Mouse (Mus musculus) right cerebral cortex, postnatal 36 days (tissue): ENCODE data around the gene Tceal8.
A peak's percentile ranks its signal among the peaks of the same experiment; 100 is the strongest.
"Not testable (repeated sequence)": the region's sequence is repeated elsewhere in the genome, so short reads cannot be mapped to it uniquely, and the experiment has no call there.

Experiments
- DNase-seq, 2 experiments: peaks; one replicate each; pipeline ENCODE4 v3.0.0; 2022; ENCODE audit warnings: low spot score in 2 of 2, mixed read lengths in 1 of 2

Gene Tceal8

DNA sequence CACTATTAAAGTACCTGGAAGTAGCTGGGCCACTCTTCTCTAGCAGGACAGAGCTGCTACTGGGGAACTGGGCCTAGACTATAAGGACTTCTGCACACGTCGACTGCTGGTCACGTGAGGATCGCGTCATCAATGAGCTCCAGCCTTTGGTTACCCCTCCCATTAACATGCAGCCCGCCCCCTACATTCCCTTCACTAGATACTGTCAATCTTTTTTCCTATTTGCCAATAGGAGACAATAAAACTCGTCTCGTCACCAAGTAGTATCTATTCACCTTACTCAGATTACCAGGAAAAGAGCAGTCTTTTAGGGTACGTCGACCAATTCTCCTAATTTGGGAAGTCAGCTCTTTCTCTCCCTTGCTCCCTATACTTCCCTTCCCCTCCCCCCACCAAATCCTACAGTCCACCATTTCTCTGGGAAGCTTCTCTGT lies at the start of gene Tceal8:
Tceal8 (minus strand) TSS at position 225 of the 434 bp plus-strand sequence.
- DNase-seq, result peak; percentile 68 to 81

DNA sequence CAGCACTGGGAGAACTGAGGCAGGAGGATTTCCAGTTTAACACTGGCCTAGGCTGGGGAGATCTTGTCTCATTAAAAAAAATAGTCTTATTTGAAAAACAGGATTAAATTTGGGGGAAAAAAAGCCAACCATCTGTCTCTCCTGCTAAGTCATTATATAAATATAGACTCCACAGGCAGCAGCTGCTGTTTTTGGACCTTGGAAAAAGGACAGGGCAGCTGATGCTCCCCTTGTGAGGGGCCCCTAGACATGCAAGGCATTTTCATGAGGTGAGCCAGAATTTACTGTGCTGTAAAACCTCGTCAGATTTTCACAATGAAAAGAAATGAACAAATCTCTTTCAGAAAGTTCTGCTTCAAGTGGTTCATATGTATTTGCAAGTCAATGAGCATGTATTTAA lies 44.2 kb upstream of the Tceal8 start:
- no peak for DNase-seq

DNA sequence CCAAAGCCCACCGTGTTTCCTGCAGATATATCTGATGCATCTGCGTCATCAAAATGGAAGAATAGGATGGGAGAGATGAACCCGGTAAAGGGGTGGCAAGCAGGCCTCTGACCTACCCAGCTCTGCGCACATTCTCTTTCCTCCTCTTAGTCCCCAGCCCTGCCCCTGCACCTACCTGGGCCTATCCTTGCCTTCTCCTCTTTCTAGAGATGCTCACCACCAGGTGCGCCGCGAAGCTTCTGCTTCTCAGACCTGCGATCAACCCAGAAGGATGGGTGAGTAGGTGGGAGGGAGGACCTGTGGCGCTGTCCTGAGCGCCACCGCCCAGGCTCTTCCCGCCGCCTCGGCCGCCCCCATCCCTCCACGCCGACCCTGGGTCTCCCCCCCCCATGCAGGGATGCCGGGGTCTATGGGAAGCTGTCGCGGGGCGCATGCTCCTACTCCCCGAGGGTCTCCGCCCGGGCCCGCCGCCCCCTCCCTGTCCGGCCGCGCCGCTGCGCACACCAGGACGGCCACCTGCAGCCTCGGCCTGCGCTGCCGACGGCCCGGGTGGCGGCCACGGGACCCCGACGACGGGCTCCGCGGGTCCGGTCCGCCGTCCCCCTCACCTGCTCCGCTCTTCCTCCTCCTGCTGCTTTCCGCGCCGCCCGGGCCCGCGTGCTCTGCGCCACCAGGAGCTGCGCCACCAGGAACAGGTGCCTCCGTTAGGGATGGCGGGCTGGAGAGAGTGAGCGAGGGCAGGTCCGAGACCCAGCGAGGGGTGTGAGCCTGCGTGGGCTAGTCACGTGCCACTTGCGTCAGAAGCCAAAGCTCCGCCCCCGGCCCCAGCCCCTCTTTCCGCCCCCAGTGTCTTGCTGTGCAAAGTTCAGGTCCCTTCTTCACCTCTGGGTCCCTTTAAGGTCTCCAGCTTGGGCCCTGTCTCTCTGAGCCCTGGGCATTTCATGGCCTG lies 42.9 kb upstream of the Tceal8 start, which contains the start of the genes Tceal7 and Bex1:
Tceal7 (plus strand) TSS at position 51 of the 949 bp plus-strand sequence.
Bex1 (minus strand) TSS at position 785 of the 949 bp plus-strand sequence.
- not testable (repeated sequence) for DNase-seq

DNA sequence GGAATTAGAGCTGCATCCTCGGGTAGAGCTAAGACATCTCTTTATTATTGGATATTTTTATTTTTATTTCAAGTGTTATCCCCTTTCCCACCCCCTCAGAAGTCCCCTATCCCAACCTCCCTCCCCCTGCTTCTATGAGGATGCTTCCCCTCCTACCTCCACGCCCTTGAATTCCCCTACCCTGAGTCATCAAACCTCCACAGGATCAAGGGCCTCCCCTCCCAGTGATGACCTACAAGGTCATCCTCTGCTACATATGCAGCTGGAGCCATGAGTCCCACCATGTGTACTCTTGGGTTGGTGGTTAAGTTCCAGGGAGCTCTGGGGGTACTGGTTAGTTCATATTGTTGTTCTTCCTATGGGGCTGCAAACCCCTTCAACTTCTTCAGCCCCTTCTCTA lies 41.3 kb upstream of the Tceal8 start:
- no peak for DNase-seq

DNA sequence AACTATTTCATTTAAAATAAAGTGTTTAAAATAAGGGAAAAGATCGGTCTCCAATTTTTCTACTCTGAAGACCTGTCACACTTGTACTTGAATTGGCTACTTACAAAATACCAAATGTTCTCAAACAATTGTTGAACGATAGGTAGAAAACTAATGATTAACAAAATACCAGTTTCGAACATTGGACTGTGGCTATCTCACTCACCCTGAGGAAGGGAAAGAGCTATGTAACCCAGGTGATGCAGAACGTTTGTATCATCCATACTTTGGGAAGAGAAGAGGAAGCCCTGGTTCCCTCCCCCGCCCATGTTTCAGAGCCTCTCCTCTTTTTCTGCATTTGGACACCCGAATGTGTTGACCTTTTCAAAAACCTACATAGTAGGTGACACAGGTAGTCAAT lies 32.3 kb upstream of the Tceal8 start:
- DNase-seq, result no peak

DNA sequence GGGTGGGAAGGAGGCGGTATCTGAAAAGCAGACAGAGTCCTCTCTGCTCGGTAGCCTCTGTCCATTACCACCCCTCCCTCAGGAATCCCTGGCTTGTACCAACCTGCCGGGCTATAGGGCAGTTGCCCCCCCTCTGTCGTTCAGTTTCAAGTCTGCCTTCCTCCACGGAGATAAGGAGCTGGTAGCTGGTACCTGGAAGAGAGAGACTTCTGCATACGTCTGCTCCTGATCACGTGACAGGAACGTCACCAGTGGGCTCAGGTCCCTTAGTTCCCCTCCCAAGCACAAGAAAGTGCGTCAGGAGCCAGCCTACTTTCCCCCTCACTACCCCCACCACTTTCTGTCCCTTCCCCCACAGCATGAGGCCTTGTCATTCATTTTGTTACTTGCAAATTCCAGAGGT lies 31.5 kb upstream of the Tceal8 start, which contains the start of gene Tceal5:
Tceal5 (minus strand) TSS at position 213 of the 403 bp plus-strand sequence.
- DNase-seq, result peak; percentile 38 to 71

DNA sequence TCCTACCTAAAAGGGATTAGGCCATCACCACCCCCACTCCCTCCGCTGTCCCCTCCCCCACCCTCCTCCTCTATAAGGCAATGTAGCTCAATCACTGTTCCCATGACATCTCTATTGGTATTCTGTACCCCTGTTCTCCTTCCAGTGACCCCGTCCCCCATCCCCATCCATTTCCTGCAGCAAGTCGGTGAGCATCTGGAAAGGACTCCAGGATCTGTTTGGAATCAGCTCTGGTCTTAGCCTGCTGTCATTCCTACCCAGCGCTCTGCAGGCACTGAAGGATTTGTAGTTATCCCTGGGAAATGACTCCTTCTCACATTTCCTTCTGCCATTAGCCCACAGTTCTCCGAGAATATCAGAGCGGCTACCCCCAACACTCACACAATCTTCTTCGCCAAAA lies 31.1 kb upstream of the Tceal8 start:
- no peak for DNase-seq

DNA sequence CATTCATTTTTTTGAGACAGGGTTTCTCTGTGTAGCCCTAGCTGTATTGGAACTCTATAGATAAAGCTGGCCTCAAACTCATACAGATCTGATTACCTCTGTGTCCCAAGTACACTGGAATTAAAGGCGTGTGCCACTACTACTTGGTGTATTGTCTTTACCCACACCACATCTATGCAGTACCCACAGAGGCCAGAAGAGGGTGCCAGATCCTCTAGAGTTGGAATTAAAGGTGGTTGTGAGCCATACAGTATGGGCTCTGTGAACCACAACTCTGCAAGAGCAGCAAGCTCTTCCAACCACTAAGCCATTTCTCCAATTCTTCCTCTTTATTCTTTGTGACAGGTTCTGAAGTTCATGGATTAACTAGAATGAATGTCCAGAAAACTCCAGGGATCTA lies 24.7 kb upstream of the Tceal8 start:
- DNase-seq, result no peak

DNA sequence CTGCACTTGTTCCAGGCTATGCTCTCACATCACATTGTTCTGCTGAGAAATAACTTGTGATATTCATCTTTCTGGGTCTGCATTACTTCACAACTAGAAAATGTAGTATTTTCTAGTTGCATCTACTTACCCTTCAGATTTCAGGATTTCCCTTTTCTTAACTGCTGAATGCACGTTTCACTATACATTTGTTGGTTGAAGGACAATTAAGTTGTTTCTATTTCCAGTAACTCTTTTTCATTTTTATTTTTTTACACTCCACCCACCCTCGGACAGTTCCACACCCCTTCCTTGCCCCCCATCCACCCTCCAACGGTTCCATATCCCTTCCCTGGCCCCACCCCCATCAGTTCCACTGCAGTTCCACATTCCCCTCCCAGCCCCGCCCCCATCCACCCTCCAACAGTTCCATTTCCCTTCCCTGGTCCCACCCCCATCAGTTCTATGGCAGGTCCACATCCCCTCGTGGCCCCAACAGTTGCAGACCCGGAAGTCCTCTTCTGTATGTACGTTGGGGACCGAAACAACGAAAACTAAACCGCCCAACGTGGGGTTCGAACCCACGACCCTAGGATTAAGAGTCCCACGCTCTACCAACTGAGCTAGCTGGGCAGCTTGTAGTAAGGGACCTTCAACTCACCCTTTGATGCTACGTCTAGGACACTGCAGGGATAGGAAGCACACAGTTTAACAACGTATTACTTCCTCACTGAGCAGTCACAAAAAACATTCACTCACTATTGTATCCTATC lies 23.2 kb upstream of the Tceal8 start:
- no peak for DNase-seq

DNA sequence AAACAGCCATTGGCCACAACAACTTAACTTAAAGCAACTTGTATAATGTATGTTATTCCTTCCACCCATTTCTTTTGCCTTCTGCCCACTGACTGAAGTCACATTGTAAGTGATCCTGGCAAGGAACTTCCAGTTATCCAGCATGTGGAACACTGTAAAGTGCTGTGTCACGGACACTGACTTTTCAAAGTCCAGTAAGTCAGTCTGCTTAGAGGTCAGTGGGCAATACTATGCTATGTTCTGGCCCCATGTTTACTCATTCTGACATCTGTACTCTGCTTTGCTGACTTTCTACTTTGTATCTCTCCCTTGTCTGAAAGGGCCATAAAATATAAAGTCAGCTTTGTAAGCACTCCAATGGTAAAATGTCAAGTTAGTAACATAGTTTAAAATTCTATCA lies 11.0 kb upstream of the Tceal8 start:
- no peak for DNase-seq

DNA sequence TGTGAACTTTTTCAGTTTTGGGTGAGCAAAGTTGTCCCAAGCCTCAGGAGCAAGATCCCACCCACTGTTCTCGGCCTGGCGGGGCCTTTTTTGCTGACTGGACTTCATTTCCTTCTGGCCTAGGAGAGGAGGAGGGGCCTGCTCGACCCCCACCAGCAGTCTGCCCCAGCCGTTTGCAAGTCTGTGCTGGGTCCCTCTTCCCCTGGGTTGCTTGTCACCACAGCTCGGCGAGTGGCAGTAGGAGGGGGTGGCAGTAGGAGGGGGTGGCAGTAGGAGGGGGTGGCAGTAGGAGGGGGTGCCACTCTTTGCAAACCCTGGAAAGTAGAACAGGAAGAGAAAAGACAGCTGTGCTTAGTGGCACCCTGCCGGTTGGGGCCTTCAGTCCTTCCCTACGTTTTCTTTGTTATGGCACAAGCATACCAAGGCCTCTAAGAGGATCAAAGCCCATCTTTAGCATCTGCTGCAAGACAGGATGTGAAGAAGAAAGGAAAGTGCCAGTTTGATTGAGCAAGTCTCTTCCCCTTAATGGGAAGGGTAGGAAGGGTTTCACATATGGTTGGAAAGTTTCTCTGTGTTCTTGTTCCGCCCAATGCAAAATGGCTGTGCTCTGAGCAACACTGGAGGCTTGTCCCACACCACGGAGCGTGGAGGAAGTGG lies 8.9 kb upstream of the Tceal8 start:
- DNase-seq, result no peak

DNA sequence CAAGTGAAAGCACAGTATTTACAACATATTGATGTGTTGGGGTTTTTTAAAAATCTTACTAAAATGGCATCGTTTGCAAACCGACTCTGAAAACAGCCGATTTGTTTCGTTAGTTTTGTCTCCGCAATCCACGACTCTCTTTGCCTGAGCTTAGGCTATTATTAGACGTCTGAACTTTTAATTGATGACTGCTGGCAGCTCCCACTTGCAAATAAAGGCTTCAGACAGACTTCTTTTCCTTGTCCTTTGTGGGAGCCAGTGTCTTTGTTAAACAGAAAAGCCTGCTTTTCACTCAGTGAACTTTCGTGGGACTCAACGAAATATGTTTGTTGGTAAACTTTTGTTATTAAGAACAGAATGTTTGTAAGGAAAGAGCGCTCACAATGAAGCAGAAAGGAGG lies 644 bp upstream of the Tceal8 start:
- no peak for DNase-seq

DNA sequence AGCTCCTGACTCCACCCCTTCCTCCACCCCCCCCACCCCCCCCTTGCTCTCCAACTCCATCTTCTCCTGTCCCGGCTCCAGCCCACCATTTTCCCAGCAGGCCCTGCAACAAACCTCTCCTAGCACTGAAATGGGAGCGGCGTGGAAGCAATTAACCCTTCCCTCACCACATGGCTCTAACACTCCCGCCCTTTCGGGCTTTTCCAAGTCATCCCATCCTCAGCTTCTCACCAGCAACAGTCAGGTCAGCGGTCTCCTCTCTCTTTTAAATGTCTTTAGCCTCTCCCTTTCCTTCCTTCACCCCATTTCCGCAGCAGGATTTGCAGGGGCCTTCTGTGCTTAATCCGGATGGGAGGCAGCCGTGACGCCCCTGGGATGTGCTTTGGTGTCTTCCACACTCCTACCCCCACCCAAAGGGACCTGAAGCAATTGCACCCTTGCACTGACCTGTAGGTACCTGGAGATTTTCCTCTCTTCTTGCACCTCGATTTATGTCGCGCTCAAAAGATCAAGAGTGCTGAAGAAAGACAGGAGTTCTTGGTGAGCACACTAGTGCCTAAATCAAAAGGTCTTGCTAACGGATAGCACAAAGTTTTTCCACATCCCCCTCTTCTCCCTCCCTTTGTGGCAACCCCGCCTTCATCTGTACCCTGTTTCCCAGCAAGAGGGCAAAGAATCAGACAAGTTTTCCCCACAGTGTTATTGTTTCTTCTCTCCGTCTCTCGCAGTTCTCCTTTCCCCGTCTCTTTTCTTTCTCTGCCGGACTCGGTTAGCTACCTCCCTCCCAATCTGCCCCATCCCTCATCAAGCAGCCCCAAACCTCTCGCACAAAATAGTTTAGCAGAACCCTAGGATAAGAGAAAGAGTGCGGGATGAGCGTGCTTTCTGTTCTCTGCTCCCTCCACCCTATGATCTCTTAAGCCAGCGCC lies 689 bp downstream of the Tceal8 start:
- peak; percentile 42 to 44 for DNase-seq

DNA sequence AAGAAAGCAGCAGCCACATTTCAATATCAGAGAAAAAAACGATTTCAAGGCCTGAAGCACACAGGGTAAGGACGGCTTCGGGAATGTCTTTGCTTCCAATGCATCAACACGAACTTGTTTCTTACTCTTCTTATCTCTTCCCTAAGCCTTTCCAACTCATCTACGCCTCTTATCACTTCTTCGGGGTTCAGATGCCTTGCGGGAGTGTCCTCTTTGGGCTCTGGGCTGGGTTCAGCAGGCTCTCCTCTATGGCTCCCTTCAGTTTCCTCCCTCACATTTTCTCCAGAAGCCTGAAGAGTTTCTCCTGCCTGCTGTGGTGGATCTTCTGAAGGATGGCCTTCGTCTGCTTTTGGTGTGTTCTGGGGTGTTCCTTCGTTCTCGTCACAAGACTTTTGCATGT lies 1.5 kb downstream of the Tceal8 start:
- DNase-seq, result no peak

DNA sequence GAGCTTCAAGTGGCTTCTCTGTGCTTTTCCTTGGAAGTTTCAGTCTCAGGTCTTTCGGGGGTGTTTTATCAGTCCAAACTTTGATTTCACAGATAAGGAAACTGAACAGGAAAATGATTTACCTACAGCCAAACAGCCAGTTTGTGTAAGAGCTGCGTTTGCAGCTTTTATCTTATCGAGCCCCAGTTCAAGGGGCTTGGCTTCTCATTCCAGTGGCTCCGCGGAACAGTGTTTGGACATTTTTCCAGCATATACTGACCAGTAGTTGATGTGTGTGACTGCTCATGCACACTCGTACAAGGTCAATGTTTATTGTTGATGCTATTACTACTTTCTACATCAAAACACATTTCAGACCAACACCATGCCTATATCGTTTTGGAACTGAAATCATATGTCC lies 27.9 kb downstream of the Tceal8 start:
- no peak for DNase-seq

DNA sequence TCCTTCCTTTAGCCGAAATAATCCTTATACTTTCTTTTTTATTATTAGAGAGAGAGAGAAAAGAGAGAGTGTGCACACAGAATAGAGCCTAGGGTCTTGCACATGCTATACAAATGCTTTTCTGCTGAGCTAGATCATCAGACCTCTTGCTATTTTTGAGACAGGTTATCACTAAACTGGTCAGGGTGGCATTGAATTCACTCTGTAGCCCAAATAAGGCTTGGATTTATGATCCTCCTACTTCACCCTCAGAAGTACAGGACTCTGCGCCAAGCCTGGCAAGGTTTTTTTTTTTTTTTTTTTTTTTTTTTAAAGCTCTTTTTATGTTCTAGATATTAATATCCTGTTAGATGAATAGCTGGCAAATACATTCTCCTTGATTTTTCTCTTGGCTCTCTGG lies 28.4 kb downstream of the Tceal8 start:
- no peak for DNase-seq

DNA sequence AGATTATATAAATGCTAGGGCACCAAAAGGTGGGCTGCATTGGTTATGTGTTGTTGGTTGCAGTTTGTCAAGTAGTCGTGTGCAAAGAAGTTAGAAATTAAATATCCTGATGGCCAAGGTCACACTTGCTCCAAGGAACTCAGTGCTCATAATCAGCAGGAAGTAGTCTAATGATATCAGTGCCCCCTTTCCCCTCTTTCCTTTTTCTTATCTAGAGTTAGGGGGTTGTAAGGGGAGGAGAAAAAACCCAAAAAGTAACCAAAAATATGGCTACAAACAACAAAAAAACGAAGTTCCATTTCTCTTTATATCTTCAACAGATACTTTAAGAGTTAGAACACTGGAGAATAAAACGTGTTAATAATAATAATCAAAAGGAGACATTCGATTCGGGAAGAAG lies 30.8 kb downstream of the Tceal8 start:
- no peak for DNase-seq

DNA sequence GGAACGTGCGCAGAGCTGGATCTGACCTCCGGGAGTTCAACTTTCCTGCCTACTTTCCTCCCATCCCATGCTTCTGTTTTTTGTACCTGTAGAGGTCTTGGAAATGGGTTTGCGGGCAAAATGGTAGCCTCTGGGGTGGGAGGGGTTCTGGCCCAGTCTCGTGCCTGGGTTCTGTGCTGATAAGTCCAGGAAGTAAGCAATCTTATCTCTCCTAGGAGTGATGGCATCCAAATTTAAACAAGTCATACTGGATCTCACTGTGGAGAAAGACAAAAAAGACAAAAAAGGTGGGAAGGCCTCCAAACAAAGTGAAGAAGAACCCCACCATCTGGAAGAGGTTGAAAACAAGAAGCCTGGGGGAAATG lies 32.5 kb downstream of the Tceal8 start:
- not testable (repeated sequence) for DNase-seq

DNA sequence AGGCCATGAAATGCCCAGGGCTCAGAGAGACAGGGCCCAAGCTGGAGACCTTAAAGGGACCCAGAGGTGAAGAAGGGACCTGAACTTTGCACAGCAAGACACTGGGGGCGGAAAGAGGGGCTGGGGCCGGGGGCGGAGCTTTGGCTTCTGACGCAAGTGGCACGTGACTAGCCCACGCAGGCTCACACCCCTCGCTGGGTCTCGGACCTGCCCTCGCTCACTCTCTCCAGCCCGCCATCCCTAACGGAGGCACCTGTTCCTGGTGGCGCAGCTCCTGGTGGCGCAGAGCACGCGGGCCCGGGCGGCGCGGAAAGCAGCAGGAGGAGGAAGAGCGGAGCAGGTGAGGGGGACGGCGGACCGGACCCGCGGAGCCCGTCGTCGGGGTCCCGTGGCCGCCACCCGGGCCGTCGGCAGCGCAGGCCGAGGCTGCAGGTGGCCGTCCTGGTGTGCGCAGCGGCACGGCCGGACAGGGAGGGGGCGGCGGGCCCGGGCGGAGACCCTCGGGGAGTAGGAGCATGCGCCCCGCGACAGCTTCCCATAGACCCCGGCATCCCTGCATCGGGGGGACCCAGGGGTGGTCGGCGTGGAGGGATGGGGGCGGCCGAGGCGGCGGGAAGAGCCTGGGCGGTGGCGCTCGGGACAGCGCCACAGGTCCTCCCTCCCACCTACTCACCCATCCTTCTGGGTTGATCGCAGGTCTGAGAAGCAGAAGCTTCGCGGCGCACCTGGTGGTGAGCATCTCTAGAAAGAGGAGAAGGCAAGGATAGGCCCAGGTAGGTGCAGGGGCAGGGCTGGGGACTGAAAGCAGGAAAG lies 33.1 kb downstream of the Tceal8 start, which contains the start of gene Bex4:
Bex4 (plus strand) TSS at position 170 of the 813 bp plus-strand sequence.
- DNase-seq, result not testable (repeated sequence)

DNA sequence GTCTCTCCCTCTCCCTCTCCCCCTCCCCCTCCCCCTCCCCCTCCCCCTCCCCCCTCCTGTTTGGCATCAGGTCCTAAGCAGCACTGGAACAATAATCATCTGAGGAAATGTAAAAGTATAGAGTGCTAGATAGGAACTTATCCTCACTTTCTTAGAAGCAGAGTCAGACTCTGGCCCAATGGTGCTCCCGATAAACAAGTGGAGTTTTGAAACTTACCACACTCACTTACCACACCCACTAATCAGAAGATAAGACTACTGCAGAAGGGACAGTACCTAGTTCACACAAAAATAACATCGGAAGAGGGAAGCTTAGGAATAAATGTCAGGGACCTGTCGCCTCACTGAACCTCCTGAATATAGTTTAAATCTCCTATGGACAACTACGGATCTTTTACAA lies 36.6 kb downstream of the Tceal8 start:
- no peak for DNase-seq
